Mouse (Mus musculus): ENCODE results near the gene Dennd6b.

Gene Dennd6b

DNA sequence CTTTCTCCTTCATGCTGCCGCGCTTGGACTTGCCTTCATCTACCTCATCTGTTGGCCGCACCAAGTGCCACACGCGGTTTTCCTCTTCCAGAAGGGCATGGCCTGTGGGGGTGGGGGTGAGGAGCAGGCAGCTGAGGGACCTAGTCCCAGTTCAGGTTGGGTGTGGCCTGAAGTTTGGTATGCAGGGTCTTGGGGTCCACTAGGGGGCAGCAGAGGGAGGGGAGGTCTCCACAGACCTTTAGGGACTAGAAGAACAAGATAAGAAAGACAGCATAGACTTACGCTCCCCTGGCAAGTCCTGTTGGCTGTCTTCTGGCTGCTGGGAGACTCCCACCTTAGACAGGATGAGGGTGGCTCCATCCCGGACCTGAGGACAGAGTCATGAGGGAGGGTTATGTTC lies 38.3 kb downstream of the Dennd6b start:
- DNase-seq (ENCODE audit: low spot score): no peak

DNA sequence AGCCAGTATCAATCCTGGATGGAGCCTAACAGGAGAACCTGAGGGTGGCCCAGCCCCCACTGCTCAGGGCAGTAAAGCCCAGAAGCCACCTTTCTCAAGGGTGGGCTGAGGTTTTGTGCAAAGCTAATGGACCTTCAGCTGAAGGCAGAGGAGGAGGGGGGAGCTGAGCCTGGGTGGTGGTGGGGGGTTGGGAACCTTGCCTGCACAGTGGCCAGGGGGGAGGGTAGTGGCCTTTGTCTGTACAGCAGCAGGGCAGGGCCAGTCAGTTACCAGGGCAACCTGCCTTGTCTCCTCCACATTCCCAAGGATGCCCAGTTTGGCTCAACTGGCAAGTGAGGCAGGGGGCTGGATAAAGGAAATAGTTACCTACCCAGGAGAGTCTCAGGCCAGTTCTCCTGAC lies 44.0 kb downstream of the Dennd6b start:
- DNase-seq (ENCODE audit: low spot score): no peak

DNA sequence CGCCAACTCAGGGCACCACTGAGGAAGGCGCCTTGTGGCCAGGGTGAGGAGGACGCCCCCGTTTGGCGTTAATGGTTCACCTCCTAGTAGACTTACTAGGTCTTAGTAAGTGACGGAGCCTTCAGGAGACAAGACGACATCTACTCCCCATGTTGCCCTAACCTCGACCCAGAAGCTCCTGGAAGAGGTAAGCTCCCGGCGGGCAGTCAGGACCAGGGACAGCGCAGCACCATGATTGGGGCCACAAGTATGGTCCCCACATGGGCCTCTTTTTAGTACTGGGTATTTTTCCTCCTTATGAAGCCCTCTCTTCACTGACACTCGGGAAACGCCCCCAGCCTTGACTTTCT lies 46.3 kb downstream of the Dennd6b start:
- no peak for DNase-seq (ENCODE audit: low spot score)

DNA sequence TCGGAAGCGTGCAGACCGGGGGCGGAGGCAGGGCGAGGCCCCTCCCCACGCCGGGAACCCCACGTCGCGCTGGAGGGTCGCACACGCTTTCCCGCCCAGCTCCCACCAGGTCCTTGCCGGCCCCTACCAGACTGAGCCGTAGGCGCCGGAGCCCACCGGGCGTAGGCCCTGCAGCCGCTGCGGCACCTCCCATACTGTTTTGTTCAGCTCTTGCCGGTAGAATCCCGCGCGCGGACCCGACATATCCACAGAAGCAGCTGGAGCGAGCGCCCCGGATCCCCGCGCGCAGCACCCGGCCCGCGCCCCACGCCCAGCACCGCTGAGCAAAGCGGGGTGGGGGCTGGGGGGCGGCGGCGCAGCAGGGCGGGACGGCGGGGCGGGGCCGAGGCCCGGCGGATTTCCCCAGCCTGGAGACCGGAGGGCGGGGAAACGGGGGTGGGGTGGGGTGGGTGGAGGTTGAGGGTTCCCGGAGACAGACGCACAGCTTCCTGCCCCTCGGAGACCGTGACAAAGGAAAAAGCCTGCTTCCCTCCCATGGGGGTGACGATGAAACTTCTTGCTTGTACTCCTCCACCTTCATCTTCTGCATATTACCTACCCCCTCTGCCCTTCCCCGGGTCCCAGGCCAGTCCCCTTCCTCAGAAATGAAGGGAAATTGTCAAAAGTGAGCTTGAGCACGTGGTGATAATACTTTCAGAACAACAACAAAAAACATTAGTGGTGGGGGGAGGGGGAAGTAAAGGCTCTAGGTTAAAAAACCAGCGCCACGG lies 46.8 kb downstream of the Dennd6b start, which contains the start of gene Mapk11:
Mapk11 (minus strand) TSS at position 358 of the 770 bp plus-strand sequence.
- DNase-seq (ENCODE audit: low spot score): no peak

DNA sequence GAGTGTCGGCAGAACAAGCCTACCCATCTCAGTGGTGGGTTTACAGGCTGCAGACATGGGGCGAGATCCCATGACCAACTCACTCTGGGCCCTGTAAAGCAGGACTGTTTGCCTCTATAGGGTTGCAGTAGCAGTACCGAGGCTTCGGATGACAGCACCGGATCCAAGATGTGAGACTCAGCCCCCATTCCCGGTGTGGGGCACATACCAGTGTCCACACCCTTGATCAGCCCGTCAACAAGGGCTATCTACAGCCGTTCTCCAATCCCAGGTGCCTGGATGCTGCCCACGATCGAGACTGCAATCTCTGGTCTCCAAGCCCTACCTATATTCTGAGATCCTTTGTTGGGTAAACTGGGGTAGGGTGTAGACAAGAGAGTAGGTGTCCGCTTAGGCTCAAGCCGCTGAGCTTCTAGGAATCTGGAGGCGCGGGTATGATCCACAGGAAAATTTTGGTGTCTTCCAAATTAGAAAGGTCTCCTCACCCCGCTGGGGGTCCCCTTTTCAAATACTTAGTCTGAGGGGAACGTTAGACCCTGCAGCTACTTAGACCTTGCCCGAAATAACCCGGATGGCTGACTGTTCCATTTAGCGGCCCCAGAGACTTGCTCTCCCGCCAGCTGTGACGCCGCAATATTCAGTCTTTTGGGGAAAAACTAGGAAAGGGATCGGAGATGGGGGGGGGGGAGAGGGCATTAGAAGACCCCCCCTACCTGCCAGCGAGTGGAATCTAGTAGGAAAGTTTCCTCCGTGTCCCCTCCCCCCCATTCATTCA lies 47.6 kb downstream of the Dennd6b start:
- DNase-seq (ENCODE audit: low spot score): no peak

DNA sequence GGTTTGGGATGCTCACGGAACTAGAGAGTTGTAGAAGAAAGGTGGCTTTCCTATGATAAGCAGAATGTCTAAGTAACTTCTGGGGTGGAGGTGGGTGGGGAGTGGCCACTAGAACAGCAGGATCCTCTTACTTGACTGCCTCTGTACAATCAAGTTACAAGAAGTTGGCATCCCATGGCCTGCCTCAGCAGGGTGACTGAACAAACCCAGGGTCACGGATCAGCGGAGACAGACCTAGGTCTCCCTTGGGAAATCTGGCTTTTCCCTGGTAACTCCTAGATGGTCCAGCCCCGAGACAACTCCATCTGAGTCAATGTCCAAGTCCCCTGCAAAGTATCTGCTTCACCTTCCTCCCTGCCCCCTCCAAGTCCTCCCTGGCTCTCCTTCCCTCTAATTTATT lies 48.4 kb downstream of the Dennd6b start:
- DNase-seq (ENCODE audit: low spot score): no peak

DNA sequence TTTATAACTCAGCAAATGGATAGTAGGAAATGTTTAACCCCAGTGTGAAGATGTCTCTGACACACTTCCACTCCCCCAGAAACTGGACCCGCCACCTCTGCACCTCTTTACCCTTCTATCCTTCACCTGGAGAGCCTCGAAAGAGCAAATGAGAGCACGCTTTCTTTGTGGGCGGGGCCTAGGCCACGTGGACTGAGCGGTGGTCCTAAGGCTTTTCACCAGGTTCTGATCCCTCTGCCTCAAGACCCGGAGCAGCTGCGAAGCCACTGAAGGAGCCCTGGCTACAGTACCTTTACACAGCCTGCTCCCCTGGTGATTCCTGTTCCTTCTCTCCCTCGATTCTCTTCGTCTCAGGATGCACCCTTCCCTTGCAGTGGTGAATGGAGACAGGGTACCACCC lies 48.8 kb downstream of the Dennd6b start:
- DNase-seq (ENCODE audit: low spot score): no peak

DNA sequence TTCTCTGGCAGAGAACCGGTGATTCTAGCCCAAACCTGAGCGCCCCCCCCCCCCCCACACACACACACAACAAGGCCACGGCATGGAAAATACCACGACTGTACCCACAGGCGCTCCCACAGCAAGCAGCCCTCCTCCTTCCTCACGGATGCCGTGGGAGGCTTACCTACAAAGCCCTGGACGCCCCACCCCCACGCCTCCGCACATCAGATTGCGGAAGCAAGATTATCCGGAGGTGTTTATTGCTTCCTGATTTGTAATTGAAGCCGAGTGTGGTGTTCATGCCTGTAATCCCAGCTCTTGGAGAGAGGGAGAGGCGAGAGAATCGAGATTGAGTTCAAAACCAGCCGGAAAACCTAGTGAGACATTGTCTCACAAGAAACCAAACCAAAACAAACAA lies 49.3 kb downstream of the Dennd6b start:
- DNase-seq (ENCODE audit: low spot score): no peak

DNA sequence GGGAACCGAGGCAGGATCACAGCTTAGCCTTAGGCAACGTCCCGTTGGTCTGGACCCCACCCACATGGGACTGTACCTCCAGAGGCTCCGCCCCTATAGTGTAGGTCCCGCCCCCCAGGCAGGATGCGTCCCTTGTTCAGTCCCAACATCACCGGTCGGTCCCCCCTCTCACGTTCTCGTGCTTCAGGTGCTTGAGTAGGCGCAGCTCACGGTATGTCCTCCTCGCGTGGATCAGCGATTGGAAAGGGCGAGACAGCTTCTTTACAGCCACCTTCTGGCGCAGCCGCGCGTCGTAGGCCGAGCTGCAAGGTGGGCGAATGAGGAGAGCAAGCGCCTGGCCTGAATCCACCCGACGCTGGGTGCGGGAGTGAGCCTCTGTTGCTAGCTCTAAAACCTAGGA lies 49.8 kb downstream of the Dennd6b start:
- no peak for DNase-seq (ENCODE audit: low spot score)

DNA sequence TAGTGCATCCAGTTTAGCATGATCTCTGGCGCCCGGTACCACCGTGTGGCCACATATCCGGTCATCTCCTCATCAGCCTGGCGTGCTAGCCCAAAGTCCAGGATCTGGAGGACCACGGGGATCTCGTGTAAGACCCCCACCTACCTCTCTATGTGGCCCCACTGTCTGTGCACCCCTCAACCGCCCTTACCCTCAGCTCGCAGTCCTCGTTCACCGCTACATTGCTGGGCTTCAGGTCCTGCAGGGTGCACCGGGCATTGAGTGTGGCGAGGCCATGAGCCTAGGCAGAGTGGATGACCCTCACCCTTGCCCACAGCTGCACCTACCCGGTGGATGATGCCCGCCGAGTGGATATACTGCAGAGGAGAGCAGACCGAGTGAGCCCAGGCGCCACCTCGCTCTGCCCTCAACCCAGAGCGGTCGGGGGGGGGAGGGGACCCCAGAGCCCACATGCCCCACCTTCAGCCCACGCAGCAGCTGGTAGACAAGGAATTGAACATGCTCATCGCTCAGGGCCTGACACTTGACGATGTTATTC lies 50.4 kb downstream of the Dennd6b start:
- DNase-seq (ENCODE audit: low spot score): no peak

DNA sequence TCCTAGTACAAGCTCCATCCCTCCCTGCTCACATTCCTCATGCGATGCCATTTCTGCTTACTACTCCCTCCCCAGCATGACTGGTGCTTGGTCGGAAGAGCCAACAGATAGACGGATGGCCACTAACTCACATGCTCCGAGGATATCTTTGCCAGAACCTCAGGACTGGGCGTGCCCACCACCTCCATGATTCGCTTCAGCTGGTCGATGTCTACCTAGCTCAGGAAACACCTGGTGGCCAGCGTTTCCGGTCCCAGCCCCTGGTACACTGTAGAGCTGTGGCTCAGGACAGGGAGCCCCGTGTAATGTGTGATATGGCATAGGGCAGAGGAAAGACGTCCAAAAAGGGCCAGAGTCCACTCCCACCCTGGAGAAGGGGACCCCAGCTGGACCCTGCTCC lies 51.3 kb downstream of the Dennd6b start:
- no peak for DNase-seq (ENCODE audit: low spot score)

DNA sequence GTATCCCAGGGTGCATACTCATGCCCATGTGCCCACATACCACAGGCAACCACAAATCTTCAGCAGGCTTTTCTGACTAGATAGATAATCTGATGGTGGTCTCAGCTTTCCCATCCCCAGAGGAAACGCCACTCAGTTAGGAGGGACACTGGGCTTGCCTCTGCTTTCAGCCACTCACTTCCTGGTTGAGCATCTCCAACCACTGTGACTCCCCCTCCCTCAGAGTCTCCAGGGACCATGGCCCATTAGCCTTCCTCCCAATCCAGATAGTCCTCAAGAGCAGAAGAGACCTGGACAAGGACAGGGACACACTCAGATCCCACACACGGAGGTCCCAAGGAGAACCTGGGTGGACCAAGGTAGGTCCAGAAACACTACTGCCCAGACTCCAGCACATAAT lies 53.2 kb downstream of the Dennd6b start:
- DNase-seq (ENCODE audit: low spot score): no peak

DNA sequence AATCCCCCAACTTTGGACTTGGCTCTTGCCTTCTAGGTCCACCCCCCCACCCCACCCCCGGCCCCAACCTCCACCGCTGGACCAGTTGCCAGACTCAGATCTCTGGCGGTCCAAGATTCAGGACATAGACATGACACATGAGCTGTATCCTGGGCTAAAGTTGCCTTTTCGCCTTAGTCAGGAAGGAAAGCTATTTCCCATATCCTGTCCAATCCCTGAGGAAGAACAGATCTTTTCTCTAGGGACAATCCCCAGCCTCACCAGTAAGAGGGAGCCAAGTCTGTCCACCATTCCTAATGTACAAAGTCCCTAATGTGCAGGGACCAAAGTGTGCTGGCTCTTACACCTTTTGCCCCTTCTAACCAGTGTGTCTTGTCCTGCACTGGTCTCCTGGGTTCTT lies 54.4 kb downstream of the Dennd6b start:
- DNase-seq (ENCODE audit: low spot score): no peak

DNA sequence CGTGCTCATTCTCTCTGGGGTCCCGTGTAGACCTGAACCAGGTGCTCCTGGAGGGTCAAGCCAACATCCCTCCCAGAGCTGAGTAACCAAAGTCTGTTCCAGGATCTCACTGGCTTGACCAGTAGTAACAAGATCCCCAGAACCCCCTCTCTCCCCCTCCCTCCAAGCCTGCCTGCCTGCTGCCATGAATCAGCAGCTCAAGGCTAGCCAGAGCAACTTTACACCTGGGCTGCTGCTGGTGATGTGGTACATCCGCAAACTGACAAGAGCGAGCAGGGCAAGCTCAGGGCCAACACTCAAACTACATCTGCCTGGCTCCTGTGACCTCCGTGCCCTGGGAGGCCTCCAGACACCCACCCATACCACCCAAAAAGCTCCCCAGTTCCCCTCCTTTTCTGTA lies 54.9 kb downstream of the Dennd6b start:
- DNase-seq (ENCODE audit: low spot score): no peak

DNA sequence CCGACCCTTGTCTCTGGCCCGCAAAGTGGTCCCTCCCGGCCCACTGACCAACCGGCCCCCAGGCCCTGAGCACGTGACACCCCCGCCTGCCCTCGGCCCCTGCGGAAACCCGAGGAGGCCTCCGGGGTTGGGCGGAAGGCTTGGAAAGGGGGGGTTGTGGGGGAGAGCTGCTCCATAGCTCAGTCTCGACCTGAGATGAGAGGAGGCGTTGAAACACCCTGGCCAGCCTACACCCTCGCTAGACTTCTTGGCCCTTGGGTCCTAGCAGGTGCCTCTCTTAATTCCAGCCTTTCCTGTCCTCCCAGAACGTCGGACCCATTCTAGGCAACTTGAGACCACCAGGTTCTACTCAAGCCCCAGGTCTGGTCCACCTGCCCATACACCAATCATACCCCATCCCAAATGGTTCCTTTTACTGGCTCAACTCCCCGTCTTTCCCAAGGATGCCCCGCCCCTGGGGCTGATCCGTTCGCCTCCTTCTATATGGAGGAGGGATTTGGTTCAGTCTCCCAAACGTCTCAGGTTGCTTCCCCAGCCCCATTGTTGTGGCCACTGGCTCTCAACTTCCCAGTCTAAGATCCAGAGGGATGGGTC lies 55.5 kb downstream of the Dennd6b start, which contains the start of gene Mapk12:
Mapk12 (minus strand) TSS at position 45 of the 594 bp plus-strand sequence.
- no peak for DNase-seq (ENCODE audit: low spot score)

DNA sequence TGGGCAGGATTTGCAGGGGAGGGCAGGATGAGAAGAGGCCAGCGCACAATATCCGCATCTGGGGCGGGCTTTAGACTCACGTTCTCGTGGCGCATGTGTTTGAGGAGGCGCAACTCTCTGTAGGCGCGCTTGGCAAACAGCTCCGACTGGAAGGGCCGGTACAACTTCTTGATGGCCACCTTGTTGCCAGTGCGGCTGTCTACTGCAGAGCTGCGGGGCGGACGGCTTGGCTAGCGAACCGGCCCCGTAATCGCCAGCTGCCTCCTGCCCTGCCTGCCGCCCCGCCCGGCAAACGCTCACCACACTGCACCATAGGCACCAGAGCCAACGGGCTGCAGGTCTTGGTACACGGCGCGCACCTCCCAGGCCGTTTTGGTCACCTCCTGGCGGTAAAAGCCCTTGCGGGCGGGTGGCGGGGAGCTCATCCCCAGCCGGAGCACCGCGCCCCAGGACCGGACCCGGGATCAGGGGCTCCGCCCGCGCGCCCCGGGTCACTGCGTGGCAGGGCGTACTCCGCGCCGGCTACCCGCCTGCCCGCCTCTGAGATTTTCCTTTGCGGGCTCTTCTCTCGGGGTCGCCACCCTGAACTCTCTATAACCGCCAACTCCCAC lies 56.1 kb downstream of the Dennd6b start:
- DNase-seq (ENCODE audit: low spot score): no peak

DNA sequence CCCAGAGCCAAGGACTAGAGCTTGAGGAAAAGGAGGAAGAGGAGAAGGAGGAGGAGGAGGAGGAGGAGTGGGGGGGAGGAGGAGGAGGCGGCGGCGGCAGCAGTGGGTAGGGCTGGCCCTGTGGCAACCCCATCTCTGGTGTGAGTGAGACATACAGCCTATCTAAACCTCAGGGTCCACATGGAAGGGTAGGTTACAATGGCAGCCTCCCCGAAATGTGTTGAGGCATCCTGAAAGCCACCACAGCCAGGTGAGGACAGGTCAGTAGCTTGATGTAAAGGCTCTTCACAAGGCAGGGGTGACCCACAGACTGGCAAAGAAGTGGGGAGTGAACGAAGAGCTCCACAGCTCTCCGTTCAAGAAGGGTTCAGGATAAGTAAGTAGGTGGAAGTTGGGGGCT lies 57.8 kb downstream of the Dennd6b start:
- no peak for DNase-seq (ENCODE audit: low spot score)

DNA sequence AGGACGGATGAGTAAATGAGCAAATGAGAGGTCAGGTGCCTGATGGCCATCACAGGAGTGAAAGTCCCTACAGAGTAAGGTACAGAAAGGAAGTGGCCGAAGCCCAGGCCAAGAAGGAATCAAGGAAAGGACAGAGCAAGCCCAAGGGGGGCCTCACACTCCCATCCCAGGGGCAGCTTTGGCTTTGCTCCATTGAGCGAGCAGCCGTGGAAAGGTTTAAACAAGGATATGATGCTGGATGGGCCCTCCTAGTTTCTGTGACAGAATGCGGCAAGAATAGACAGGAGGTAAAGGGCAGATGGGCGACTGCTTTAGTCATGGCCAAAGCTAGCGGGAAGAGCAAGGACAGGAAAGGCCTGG lies 58.3 kb downstream of the Dennd6b start:
- DNase-seq (ENCODE audit: low spot score): no peak

DNA sequence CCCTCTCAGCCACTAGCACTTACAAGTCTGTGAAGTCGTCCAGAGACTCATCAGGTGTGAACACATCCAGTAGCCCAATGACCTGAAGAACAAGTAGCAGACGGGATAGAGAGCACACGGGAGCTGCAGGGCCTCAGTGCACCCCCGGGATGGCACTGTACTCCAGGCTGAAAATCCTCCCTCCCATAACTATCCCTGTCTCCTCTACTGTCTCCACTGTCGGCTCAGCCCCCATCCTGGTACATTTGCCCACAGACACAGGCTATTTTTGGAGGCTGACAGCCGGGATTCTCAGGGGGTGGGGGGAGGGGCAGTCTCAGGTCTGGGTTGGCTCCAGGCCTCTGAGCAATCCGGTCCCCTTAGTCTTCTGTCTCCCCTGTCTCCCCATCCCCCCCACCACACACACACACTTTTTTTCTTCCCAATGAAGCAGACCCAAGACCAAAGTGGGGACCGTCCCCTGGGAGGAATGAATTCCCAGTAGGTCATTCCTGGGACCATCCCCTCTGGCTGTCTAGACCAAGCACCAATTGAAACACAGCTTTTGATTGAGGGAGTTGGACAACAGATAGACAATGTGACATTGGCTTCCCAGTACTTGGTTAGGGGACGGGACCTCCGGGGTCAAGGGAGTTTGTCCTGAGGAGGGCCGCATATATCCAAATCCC lies 58.8 kb downstream of the Dennd6b start:
- DNase-seq (ENCODE audit: low spot score): no peak

DNA sequence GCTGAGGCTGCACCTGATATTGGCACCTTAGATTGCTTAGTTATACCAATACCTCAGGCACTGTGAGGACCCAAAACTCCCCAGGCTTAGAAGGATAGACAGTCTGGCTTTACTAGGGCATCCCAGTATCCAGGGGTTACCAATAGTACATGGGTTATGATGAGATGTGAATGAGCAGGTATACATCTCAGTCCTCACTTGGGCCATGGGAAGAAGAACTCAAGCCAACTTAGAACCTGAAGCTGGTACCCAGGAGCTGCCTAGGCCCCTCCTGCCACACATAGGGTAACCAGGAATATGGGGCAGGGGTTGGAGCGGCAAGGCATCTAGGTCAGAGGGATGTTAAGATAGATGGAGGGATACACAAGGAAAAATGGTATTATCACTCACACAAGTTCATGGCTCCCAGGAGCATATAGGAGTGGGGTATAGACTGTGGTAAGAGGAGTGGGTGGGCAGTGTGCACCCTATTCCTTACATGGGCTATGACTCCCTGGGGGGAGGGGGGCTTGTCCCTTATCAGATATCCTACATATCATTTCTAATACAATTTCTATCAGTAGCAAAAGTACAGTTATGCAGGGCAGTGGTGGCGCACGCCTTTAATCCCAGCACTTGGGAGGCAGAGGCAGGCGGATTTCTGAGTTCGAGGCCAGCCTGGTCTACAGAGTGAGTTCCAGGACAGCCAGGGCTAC lies 59.7 kb downstream of the Dennd6b start:
- DNase-seq (ENCODE audit: low spot score): no peak
